Mouse (Mus musculus) heart, embryonic 14.5 days (tissue): Measurements from ENCODE around the gene Pkdrej. TPM values are rescaled to one million over a fixed set of nuclear protein-coding genes. Genes with fewer than 3 reads are reported as not detected.

Experiments used
- ATAC-seq: fragments of 200-750 bp; cut with Nextera tagmentation; 2 replicates; pipeline ENCODE4 v1.8.0; 2017; ENCODE audit warnings: low read depth, moderate TSS enrichment; ENCODE audit not compliant: insufficient number of reproducible peaks, insufficient read depth, low FRiP score
- H3K27ac ChIP-seq, 2 experiments: fragments of 200-500 bp in 1 of 2; fragments of 300-500 bp in 1 of 2; sonication (generic) in 1 of 2; replicated peaks in 1 of 2; 2 replicates each; pipeline ENCODE4 v1.5.1; 2012 to 2014; ENCODE audit warnings: low read depth in 2 of 2, low read length in 2 of 2, control low read depth in 1 of 2, mild to moderate bottlenecking in 1 of 2, mixed read lengths in 1 of 2; ENCODE audit not compliant: control insufficient read depth in 1 of 2, insufficient read depth in 1 of 2
- H3K27me3 ChIP-seq: fragments of 300-500 bp; sonication (generic); 2 replicates; pipeline ENCODE4 v1.6.1; 2014; ENCODE audit warnings: mild to moderate bottlenecking, low read length, control low read depth; ENCODE audit not compliant: control insufficient read depth, insufficient read depth
- H3K36me3 ChIP-seq: fragments of 300-500 bp; sonication (generic); 2 replicates; pipeline ENCODE4 v1.6.1; 2014; ENCODE audit warnings: mild to moderate bottlenecking, control low read depth, low read length, mixed read lengths; ENCODE audit not compliant: control insufficient read depth, insufficient read depth
- H3K4me1 ChIP-seq, 2 experiments: fragments of 200-500 bp in 1 of 2; fragments of 300-500 bp in 1 of 2; sonication (generic) in 1 of 2; 2 replicates each; pipeline ENCODE4 v1.6.1; 2012 to 2014; ENCODE audit warnings: low read length in 2 of 2, control low read depth in 1 of 2, mixed read lengths in 1 of 2; ENCODE audit not compliant: control insufficient read depth in 2 of 2, insufficient read depth in 2 of 2
- H3K4me2 ChIP-seq: fragments of 300-500 bp; sonication (generic); 2 replicates; pipeline ENCODE4 v1.6.1; 2014; ENCODE audit warnings: mild to moderate bottlenecking, low read length
- H3K4me3 ChIP-seq, 2 experiments: fragments of 200-500 bp in 1 of 2; fragments of 300-500 bp in 1 of 2; sonication (generic) in 1 of 2; 2 replicates each; pipeline ENCODE4 v1.5.1; 2012 to 2014; ENCODE audit warnings: low read length in 2 of 2, mild to moderate bottlenecking in 2 of 2, control low read depth in 1 of 2, low read depth in 1 of 2, moderate library complexity in 1 of 2; ENCODE audit not compliant: control insufficient read depth in 1 of 2, insufficient read depth in 1 of 2
- H3K9ac ChIP-seq: fragments of 300-500 bp; sonication (generic); 2 replicates; pipeline ENCODE4 v1.6.1; 2014; ENCODE audit warnings: mild to moderate bottlenecking, low read length
- H3K9me3 ChIP-seq: fragments of 300-500 bp; sonication (generic); 2 replicates; pipeline ENCODE4 v1.6.1; 2016; ENCODE audit warnings: low read length, control low read depth; ENCODE audit not compliant: control insufficient read depth
- WGBS: fragments of 180-500 bp; shearing (Covaris S2); extraction: QIAGEN DNeasy Blood & Tissue Kit; methylation state at CpG from one replicate; pipeline ENCODE4 v1.1.7; 2014; 5-methylcytosine and 5-hydroxymethylcytosine counted together
- polyA plus RNA-seq: library from polyadenylated mRNA; unstranded; fragments of >200 nt; fragmentation: Nextera tagmentation; extraction: Ambion mirVana; gene quantifications from 2 replicates; pipeline ENCODE4 v1.2.1, GENCODE M21; 2014

The Pkdrej gene
- polyA plus RNA-seq, 1 experiment from 2014 or later, result 0.28 TPM

GRCm38 (mm10) chr15:85768991-85769390 lies 52.5 kb downstream of the Pkdrej start:
- Histone ChIP-seq H3K27ac (no peak overlapping the region), H3K27me3 (no peaks in the 10 kb centered on the region; the same call in 1 of the 2 replicates), H3K9ac (no peak overlapping the region), H3K4me3 (no peak overlapping the region), H3K4me2 (no peak overlapping the region), H3K9me3 (0 out of 2 replicates have a peak, but pooled peaks cover 4% of the 10 kb centered on the region), H3K4me1 (no peaks in the 10 kb centered on the region), H3K36me3 (no peaks in the 10 kb centered on the region)
- 90% methylated on average over 8 of the region's 8 CpGs for WGBS
- ATAC-seq, result no peak

- Histone ChIP-seq H3K4me1 (no peaks in the 10 kb centered on the region), H3K4me3 (no peak overlapping the region), H3K27ac (no peak overlapping the region), H3K9ac (no peak overlapping the region), H3K27me3 (no peaks in the 10 kb centered on the region; the same call in 1 of the 2 replicates), H3K36me3 (no peaks in the 10 kb centered on the region), H3K4me2 (no peak overlapping the region), H3K9me3 (0 out of 2 replicates have a peak, but pooled peaks cover 4% of the 10 kb centered on the region)
- 89% methylated on average over 5 of the region's 5 CpGs for WGBS
- no peak for ATAC-seq
Observed at GRCm38 (mm10) chr15:85766677-85767076, 54.9 kb downstream of the Pkdrej start.

GRCm38 (mm10) chr15:85765022-85765421 lies 56.5 kb downstream of the Pkdrej start:
- Histone ChIP-seq H3K27me3 (no peaks in the 10 kb centered on the region), H3K27ac (no peak overlapping the region), H3K4me1 (no peaks in the 10 kb centered on the region), H3K36me3 (no peaks in the 10 kb centered on the region), H3K9ac (no peak overlapping the region), H3K4me2 (no peak overlapping the region), H3K4me3 (no peak overlapping the region), H3K9me3 (0 out of 2 replicates have a peak, but pooled peaks cover 4% of the 10 kb centered on the region)
- WGBS, result 37% methylated on average over 3 of the region's 3 CpGs
- ATAC-seq, result no peak

Other genes starting within 250 kb of the Pkdrej start
- 0.23 and 0.41 TPM in 2 replicates for gene Wnt7b, start 239.3 kb downstream of the Pkdrej start, polyA plus RNA-seq
- gene Ppara, start 86.8 kb downstream of the Pkdrej start, polyA plus RNA-seq, result 8.8 and 10.6 TPM in 2 replicates
- 47.7 and 53.5 TPM in 2 replicates for gene Cdpf1, start 10.0 kb downstream of the Pkdrej start, polyA plus RNA-seq
- gene Ttc38, start 10.6 kb upstream of the Pkdrej start, polyA plus RNA-seq, result 4.1 and 4.2 TPM in 2 replicates
- 18.9 and 21.8 TPM in 2 replicates for gene Gtse1, start 38.0 kb upstream of the Pkdrej start, polyA plus RNA-seq
- gene Trmu, start 57.6 kb upstream of the Pkdrej start, polyA plus RNA-seq, result 24.9 and 26.5 TPM in 2 replicates
- 2.8 and 3.1 TPM in 2 replicates for gene Celsr1, start 212.0 kb upstream of the Pkdrej start, polyA plus RNA-seq
- 9.7 and 10.9 TPM in 2 replicates for gene Gramd4, start 236.0 kb upstream of the Pkdrej start, polyA plus RNA-seq